Mouse (Mus musculus) spleen, adult 12 weeks (tissue): Measurements from ENCODE around the gene Sowahb.

Source experiments
- DNase-seq: peaks from one replicate; pipeline ENCODE4 v3.0.0; 2022; ENCODE audit warnings: low spot score

The Sowahb gene

DNA sequence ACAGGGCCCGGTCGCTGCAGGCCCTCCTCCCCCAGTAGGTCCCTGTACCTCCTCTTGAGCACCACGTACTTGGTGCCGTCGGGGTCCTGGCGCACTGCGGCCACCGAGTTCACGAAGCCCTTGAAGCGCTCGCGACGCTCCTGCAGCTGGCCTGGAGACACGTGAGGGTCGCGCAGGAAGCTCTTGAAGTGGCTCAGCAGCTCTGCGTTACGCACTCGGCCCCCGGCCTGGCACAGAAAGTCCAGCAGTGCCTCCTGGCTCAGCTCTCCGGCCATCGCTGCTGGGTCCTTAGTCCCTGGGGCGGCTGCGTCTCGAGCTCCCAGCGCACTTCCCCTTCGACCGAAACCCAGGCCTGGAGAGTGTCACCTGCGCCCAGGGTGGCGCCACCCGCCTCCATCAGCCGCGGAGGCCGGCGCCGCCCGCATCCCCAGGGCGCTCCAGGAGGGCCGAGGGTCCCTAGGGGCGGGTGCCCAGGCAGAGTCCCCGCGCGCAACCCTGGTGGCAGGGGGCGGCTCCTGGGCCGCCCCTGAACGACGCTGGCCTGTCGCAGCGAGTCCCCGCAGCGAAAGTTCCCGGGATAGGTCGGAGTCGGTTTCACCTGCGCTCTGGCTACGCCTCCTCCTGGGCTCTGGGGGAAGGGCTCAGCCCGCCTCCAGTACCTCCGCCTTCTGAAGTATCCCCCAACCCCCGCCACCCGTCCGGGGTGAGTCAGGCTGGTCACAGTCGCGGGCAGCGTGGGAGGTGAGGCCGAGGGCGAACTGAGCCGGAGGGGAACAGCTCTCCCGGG, at the start of gene Sowahb:
Gene Sowahb (minus strand): TSS at position 439 of the 787 bp plus-strand sequence.
- DNase-seq, result no peak

DNA sequence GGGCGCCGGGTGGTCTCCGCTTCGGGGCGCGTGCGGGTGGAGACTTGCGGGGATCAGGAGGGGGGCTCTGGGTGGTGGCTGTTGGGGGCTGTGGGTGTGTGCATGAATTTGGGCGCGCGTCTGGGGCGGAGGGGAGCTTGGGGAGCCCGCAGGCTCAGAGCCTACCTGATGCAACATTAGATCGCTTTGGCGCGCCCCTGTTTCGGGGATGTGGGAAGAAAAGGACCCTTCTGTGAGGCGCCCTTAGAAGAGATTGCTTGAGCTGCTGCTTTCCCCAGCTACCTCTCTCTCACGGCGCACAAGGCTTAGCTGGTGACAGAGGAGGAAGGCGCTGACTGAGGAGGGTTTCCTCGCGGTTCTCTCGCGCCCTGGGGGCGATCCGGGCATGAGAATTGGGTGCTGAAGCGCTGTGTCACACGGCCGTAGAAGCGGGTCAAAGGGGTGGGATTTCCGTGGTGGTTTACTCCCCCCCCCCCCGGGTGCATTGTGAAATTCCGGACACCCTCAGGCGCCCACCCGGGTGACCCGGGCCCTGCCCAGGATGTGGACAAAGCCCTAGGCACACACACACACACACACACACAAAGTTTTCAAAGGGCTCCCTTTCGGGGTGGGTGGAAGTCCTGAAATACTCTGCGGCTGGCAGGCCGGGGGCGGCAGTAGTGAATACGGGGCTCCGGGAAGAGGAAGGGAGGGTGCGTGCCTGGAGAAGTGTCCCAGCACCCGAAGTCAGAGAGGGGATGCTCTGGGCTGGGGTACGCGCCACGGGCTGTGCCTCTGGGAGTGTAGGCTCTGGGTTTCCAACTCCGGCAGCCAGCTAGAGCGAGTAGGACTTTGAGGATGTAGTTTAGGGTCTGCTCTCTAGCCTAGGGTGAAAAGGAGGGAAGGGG, 49.1 kb upstream of the Sowahb start:
- no peak for DNase-seq

DNA sequence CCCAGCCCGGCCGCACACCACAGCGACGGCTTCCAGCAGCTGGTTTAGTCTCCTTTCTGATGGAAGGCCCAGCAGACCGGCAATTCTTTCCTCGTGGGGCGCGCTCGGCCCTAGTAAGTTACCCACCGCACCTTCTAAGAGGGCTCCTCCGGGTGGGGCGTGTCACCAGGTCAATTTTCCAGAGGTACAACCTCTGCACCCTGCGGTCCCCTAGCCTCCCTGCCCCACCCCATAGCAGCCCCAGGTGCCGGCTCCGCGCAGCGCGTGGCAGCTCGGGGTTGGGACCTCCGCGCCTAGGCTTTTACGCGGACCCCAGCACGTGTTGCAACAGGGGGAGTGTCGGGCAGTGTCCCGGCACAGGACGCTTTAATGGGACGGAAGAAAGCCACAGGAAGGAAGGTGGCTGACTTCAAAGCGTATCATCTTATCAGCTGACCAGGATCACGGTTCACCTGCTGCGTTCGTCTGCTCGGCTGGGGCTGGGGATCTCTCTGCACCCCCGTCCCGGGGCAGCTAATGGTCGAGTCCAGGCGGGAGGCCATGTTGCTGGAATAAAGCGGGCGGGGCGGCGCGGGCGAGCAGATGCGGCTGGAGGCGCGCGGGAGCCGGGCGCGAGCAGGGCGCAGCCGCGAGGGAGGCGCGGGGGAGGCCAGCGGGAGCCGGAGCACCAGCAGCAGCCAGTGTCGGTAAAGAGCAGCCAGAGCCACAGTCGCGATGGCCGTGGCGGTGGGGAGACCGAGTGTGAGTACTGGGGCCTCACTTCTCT, 48.2 kb upstream of the Sowahb start, which contains the start of gene Sept11:
Gene Sept11 (plus strand): TSS at position 581 of the 766 bp plus-strand sequence.
- peak; percentile 80 for DNase-seq

DNA sequence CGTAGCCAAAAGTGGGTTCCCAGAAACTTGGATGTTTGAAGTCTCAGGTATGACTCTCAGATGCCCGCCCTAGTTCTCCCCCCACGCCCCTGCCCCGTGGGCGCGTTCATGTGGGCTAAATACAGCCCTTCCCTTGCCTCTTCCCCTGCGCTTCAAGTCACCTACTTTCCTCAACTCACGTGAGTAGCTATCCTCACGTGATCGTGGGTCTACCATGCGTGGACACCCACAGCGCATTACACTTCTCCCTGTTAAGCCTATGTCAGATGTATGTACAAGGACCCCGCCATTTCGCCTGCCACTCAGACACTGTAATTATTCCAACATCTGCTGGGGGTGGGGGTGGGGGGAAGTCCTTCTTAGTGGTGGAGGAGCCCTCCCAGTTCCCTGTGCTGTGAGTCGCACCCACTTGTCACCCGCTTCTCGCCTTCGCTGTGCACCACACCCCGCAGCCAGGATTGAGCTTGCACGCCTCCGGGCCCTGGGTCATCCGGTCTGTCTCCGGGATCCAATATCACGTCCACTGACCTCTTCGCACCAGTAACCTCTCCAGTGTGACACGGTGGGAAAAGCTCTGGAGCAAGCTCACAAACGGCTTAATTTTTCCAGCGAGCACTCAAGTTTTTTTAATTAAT, 47.4 kb upstream of the Sowahb start:
- no peak for DNase-seq

DNA sequence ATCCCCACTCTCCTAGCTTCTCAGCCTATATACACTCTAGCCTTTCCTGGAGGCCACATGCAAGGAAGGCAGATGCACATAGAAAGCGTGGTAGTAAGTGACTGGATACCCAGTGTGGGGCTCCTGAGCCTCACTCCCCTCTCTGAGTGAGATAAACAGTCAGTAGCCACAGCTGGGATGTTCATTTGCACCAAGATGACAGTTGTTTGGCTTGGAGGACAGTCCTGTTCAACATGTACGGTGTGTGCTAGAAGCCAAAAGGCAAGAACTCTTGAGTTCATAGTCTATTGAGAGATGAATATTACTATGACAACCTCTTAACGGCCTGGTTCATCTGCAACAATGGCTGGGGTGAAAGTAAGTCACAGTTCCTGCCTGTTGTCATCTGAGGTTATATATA, 46.4 kb upstream of the Sowahb start:
- no peak for DNase-seq

DNA sequence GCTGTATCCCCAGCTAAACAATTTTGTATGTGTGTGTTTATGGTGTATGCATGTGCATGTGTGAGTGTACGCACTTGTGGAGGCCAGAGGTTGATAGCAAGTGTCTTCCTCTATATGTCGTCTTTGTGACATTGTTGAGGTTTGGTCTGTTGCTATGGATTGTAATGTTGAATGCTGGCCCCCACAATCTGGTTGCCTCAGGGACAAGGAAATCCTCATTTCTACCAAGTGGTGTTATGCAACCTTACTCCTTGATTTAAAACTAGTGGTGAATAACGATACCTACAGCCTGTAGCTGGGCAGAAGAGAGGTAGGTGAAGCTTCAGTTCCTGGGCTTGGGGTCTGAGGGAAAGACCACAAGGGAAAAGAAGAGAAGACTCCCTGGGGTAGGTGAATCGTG, 41.1 kb upstream of the Sowahb start:
- no peak for DNase-seq

DNA sequence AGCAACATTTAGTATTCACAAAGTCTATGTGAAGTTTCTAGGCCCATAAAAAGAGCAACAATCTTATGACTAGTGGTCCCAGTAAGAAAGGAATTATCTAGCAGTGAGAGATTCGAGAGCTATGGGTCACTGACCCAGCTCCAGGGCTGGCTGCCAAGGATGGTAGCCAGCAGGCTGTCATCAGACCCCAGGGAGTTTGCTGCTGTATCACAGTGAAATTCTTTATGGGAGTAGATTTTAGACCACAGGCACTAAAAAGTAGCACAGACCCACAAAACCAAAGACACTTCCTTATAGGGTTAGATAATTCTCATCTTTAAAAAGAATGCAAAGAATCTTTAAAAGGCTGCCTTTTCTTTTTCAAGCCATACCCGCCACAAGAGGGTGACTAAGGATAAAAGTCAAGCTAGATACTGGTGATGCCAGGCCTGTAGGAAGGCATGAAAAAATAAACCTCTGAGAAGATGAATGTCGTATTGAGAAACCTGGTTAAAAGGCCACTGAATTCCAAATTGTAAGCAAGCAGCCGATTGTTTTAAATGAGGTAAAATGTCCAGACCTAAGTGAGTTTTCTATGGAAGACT, 40.3 kb upstream of the Sowahb start:
- no peak for DNase-seq

DNA sequence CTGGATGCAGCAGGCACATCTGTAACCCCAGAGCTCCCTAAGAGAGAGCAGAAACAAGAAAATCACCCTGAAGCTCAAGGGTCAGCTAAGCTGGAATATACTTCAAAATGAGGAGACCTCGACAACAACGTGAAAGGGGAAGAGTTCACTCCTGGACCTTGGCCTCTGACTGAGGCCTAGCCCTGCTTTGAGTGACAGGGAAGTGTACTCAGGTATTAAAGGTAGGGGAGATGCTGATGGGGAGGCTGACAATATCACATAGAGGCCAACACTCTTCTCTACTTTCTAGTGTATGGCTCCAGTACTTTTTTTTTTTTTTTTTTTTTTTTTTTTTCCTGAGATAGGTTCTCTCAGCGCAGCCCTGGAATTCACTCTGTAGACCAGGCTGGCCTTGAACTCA, 34.8 kb upstream of the Sowahb start:
- DNase-seq, result no peak

DNA sequence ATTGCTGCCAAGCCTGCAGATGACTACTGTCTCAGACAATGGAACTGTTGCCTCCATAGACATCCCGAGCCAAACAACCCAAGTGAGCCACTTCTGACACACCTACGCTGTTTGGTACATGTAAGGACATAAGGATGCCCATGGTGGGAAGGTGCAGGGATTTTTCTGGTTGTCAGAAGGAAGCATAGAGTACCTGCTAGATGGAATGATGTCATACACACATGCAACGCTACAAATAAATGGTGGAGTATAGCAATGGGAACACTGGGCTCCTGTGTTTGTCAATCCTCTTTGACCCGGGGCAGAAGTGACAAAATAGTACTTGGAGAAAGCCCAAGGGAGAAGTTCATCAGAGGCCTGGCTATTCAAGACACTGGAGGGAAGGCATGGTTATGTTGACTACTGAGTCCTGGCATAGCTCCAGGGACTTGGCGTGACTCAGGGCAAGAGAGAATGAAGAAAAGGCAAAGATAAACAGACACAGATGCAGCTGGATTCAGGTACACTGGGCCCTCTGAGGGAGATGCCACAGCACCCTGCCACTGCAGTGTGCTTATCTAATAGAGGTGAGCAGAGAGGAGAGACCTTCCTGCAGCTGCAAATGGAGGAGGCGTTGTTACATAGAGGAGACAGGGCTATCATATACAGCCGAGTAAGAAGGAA, 33.0 kb upstream of the Sowahb start:
- DNase-seq, result no peak

DNA sequence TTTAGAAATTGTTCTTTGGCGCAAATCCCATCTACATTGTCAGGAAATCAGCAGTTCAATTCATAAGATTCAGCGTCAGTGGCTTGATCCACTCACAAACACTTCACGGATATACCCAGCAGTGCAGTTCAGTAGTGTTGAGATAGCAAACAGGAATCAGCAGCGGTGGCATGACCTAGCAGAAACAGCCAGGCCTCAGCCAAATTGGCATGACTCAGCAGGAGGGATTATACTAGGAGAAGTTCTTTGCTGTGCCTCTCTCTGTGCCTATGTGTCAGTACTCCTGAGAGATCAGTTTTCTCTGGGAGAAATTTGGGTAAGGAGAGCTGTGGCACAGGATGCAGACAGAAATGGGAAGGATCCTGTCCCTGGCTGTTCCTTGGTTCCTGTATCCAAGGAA, 16.0 kb upstream of the Sowahb start:
- no peak for DNase-seq

DNA sequence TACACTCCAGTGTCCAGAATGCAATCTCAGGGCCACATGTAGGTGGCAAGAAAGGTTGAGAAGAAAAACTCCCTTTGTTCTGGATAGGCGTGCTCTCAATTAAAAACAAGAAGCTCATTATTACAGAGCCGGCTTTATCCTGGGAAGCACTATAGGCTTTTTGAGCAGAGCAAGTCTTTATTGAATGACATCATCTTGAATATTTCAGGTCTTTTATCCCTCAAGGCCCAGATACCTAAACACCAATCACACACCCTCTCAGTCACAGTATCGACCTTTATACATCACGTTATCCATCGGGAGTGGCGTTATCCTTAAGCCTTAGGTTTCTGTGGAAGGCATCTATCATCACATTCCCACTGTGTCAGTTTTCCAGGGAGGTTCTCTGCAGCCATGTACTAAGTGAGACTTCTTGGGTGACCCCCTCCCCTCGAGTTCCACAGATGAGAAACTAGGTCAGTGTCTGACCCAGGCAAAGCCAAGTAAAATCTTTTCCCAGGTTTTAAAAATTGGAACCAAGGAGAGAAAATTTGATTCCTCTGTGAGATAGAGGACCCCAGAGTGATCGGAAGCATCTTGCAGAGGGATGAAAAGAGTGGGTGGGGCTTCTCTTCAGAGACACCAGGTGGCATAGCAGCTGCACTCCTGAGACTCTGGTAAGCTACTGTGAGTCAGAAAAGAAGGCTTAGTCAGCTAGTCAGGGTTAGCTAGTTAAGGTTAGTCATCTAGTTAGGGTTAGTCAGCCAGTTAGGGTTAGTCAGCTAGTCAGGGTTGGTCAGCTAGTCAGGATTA, 9.0 kb upstream of the Sowahb start:
- DNase-seq, result no peak

DNA sequence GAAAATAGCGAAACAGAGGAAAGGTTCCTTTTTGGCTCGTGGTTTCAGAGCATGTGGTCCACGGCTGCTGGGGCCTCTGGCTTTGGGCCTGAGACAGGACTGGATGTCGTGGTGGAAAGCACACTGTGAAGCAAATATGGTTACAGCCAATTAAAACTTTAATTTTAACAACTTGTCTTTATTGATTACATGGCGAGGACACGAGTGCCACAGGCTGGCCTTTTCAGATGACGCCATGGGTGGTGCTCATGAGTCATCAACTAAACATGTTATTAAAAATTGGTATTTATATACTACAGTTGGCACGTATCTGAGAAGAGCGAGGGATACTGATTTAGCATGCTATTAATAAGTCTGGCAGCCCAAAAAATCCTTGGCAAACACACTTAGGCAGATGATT, 7.1 kb upstream of the Sowahb start:
- no peak for DNase-seq

DNA sequence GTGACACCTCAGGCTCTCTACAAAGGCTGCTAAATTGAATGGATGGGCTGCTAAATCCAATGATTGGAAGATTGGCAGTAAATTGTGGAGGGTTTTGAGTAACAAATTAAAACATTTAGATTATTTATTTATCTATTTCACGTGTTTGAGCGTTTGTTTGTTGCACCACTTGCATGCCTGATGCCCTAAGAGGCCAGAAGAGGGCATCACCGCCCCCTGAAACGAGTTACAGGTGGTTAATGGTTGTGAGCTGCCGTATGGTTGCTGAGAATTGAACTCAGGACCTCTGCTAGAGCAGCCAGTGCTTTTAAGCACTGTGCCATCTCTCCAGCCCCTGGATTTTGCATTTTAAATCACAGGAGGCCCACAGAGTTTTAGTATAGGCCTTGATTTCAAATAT, 6.2 kb upstream of the Sowahb start:
- no peak for DNase-seq

DNA sequence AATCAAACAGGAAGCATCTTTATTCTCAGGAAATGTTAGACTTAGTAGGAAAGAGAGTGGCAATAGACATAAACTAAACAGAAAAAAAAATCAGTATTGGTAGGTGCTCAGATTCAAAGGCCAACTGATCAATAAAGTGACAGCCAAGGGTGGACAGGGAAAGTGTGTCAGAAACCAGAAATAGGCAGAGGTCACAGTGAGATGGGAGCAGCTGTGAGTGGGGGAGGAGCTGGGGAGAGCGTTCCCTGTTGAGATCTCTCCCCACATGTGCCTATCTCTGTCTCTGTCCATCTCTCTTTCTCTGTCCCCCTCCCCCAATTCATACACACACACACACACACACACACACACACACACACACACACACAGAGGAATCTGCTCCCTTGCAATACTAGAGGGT, 5.1 kb upstream of the Sowahb start:
- no peak for DNase-seq

DNA sequence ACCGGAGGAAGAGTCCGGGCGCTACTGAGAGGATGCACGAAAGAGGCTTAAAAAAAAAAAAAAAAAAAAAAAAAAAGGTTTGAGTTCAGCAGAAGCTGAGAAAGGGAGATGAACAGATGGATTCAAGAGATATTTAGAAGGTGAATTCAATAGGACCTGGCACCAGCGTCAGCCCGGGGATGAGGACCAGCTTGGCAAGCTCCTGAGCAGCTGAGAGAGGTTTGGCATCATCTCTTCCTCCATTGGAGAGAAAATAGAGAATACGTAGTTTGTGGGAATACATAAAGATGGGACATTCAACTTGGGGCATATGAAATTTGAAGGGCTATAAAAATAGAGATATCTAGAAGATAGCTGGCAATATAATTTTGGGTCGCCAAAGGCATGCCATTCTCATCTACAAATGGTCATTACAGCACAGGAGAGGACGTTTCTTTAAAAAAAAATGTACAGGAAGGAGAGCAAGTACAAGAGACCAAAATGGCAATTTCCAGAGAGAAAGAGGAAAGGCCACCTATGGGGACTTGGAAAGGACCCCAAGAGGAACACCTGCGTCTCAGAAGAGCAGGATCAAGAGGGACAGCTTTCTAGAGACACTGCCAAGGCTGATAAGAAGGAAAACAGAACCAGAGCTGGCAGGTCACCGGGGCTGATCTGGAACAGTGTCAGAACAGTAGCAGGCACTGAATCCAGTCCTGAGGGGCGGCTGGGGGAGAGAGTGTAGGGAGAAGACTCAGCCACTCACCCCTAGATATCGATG, 3.8 kb upstream of the Sowahb start:
- DNase-seq, result no peak

DNA sequence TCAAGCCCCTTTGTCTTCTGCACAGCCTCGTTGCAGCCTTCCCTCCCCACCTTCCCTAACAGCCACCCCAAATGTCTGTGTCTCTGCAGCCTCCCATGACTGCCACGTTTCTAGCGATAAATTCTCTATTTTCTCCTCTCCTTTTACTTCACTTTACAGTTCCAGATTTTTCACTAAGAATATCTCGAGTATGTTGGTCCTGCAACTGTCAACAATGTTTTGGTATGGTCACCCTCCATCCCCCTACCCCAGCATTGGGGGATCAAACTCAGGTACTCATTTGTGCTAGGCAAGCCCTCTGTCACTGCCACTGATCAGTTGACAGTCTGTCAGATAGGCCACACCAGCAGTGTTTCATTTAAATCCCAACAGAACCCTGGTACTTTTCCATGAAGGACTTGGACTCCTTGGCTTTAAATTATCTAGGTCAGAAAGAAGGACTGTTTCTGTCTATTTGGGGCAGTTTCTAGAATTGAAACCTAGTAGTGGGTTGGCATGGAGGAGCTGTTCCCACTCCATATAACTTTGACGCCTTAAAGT, 1.6 kb upstream of the Sowahb start:
- DNase-seq, result no peak

DNA sequence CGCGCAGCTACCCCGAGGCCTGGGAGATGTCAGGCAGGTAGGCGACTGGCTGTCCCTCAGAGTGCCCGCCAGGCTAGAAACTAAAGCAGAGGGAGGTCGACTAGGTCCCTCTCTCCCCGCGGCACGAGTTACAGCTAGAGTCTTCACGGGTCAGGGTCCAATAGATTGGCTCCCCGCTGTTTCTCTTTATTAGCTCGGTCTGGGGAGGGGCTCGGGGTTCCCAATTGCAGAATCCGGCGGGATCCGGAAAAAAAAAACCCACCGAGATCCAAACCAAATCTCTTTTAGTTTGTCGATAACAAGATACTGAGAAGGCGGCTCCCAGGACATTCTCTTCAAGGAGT, 521 bp upstream of the Sowahb start:
- no peak for DNase-seq

DNA sequence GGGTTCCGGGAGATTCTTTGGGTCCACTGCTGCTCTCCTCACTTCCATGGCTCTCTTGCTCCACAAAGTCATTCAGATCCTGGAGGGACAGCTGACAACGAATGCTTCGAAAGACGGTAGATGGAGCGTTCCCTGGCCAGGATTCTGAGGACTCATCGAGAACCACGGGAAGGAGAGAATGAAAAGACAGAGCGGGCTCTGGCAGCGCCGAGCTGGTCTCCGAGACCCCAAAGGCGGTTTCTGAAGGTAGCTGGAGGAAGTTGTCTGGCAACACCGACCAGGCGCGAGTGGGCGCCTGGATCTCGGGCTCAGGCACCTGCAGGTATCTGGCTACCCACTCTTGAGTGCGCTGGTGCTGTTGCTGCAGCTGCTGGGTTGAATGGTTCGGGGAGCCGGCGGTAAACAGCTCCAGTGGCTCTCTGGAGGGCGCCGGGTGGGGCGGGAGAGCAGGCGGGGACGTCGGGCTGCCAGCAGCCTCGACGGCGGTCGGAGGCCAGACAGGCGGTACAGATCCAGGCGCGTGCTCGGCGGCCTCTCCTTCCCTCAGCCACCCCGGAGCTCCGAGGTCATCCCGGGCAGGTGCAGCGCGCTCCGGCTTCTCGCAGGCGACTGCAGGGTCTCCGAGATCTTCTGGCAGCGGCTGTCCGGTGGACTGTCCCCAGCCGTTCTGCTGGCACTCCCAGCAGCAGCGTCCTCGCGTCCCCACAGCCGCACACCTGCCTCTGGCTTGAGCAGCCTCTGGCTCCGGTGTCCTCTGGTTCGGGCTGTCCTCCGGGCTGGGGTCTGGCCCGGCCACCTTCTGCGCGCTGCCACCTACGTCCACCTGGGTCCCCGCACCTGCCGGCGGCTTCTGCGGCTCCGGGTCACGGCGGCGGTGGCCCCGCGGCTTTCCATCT, 886 bp downstream of the Sowahb start:
- no peak for DNase-seq
